15 mouse cellular contexts compared by ENCODE assay signal in genomic region chr4:46100539-46100938, GRCm38 (mm10). TPM values are rescaled to one million over a fixed set of nuclear protein-coding genes. Genes with fewer than 3 reads are reported as not detected.
DNase-seq lines count a peak whose midpoint lies in the region; ATAC-seq and TF ChIP-seq lines count a peak whose summit lies in the region.
"Had no signal": no experiment of that assay in that cellular context is flagged by ENCODE, and none has a peak within 500 bp of the region (broad histone marks: within the 10 kb centered on the region; RNA-seq: fewer than 3 reads in every experiment).

No protein-coding gene starts in this region.

- ATAC-seq in heart, embryonic 12.5 days (ENCODE audit: insufficient number of reproducible peaks, low FRiP score) = no peak
- no peak for ATAC-seq in embryonic facial prominence, embryonic 11.5 days (replicated peaks; ENCODE audit: insufficient number of reproducible peaks, low FRiP score, low TSS enrichment, low read depth)
- ATAC-seq in embryonic facial prominence, embryonic 14.5 days (ENCODE audit: low read depth) = no peak
- ATAC-seq in liver, postnatal 0 days = no peak

- TF ChIP-seq CTCF in layer of hippocampus, adult 2 months (conservative IDR thresholded peaks at IDR 0.05) = no peak
- TF ChIP-seq CTCF in liver, postnatal 0 days (IDR thresholded peaks at IDR 0.05; ENCODE audit: low read depth) = no peak

- WGBS in heart, embryonic 12.5 days = 35% methylated on average over 7 of the region's 7 CpGs
- WGBS in embryonic facial prominence, embryonic 11.5 days = 78% methylated on average over 7 of the region's 7 CpGs
- 56% methylated on average over 7 of the region's 7 CpGs for WGBS in embryonic facial prominence, embryonic 14.5 days
- 52% methylated on average over 7 of the region's 7 CpGs for WGBS in liver, postnatal 0 days (ENCODE audit: insufficient replicate concordance)

- no peak for TF ChIP-seq EP300 in liver, postnatal 0 days (IDR thresholded peaks at IDR 0.05; ENCODE audit: low read depth)

- DNase-seq in heart, postnatal 4 days = no peak
- no peak for DNase-seq in layer of hippocampus, adult 2 months (ENCODE audit: low spot score in 2 of 2)
- no peak for DNase-seq in layer of hippocampus, adult 11-12 months (ENCODE audit: low spot score)
- DNase-seq in embryonic facial prominence, embryonic 11.5 days (ENCODE audit: low spot score) = no peak
- no peak for DNase-seq in embryonic facial prominence, embryonic 14.5 days (ENCODE audit: low spot score)
- DNase-seq in thymus, postnatal 4 days = no peak
- DNase-seq in liver, postnatal 0 days = no peak
- DNase-seq: cerebellum, adult 11 months; retina, postnatal 1 day had no signal

- peak overlapping the region; percentile 46; the same call in 1 of the 2 replicates for H3K9ac ChIP-seq in heart, embryonic 12.5 days
- H3K9ac ChIP-seq in embryonic facial prominence, embryonic 11.5 days (replicated peaks; ENCODE audit: low read length) = no peak overlapping the region
- H3K9ac ChIP-seq in embryonic facial prominence, embryonic 14.5 days (ENCODE audit: low read depth, low read length) = no peak overlapping the region
- H3K9ac ChIP-seq in liver, postnatal 0 days (replicated peaks) = no peak overlapping the region
- H3K9ac ChIP-seq: intestine, embryonic 15.5 days; stomach, embryonic 15.5 days had no signal

- peaks cover 97% of the 10 kb centered on the region for H3K36me3 ChIP-seq in heart, embryonic 12.5 days
- H3K36me3 ChIP-seq in embryonic facial prominence, embryonic 11.5 days (replicated peaks; ENCODE audit: control insufficient read depth, insufficient read depth, low read depth, low read length) = no peaks in the 10 kb centered on the region
- H3K36me3 ChIP-seq in embryonic facial prominence, embryonic 14.5 days (ENCODE audit: control insufficient read depth, insufficient read depth, low read length) = no peaks in the 10 kb centered on the region
- H3K36me3 ChIP-seq in liver, postnatal 0 days (replicated peaks; ENCODE audit: insufficient read depth, low read length) = peaks cover 19% of the 10 kb centered on the region; the same call in 1 of the 2 replicates
- H3K36me3 ChIP-seq: intestine, embryonic 15.5 days; neural tube, embryonic 13.5 days; stomach, embryonic 15.5 days had no signal

- peaks cover 2% of the 10 kb centered on the region; the same call in 1 of the 2 replicates for H3K9me3 ChIP-seq in heart, embryonic 12.5 days (replicated peaks)
- H3K9me3 ChIP-seq in embryonic facial prominence, embryonic 11.5 days (replicated peaks; ENCODE audit: control insufficient read depth, low read length) = no peaks in the 10 kb centered on the region
- H3K9me3 ChIP-seq in embryonic facial prominence, embryonic 14.5 days (ENCODE audit: control insufficient read depth, low read length) = no peaks in the 10 kb centered on the region
- H3K9me3 ChIP-seq in liver, postnatal 0 days (ENCODE audit: low read length) = no peaks in the 10 kb centered on the region
- H3K9me3 ChIP-seq: intestine, embryonic 15.5 days; neural tube, embryonic 13.5 days; stomach, embryonic 15.5 days had no signal

- H3K27ac ChIP-seq in heart, embryonic 12.5 days (ENCODE audit: poor library complexity, severe bottlenecking) = peak overlapping the region; percentile 53
- H3K27ac ChIP-seq in layer of hippocampus, adult 2 months = peak overlapping the region; percentile 57; the same call in 1 of the 2 replicates
- H3K27ac ChIP-seq in embryonic facial prominence, embryonic 11.5 days (replicated peaks; ENCODE audit: low read depth, low read length) = 0 out of 2 replicates have a peak overlapping the region, but pooled peaks have one; percentile 32
- H3K27ac ChIP-seq in embryonic facial prominence, embryonic 14.5 days (replicated peaks; ENCODE audit: low read depth, low read length) = peak overlapping the region; percentile 31; the same call in 1 of the 2 replicates
- no peak overlapping the region for H3K27ac ChIP-seq in liver, postnatal 0 days (ENCODE audit: low read depth)
- H3K27ac ChIP-seq: intestine, embryonic 15.5 days; neural tube, embryonic 13.5 days; stomach, embryonic 15.5 days had no signal

- no peaks in the 10 kb centered on the region for H3K27me3 ChIP-seq in heart, embryonic 12.5 days (replicated peaks)
- H3K27me3 ChIP-seq in embryonic facial prominence, embryonic 11.5 days (ENCODE audit: control insufficient read depth, insufficient read depth, low read length) = no peaks in the 10 kb centered on the region
- H3K27me3 ChIP-seq in embryonic facial prominence, embryonic 14.5 days (replicated peaks; ENCODE audit: control insufficient read depth, insufficient read depth, low read length) = no peaks in the 10 kb centered on the region
- H3K27me3 ChIP-seq in liver, postnatal 0 days (ENCODE audit: insufficient read depth, low read length) = no peaks in the 10 kb centered on the region
- H3K27me3 ChIP-seq: CH12.LX; intestine, embryonic 15.5 days; neural tube, embryonic 13.5 days; stomach, embryonic 15.5 days had no signal

- peaks cover 45% of the 10 kb centered on the region for H3K4me1 ChIP-seq in heart, embryonic 12.5 days (replicated peaks)
- H3K4me1 ChIP-seq in embryonic facial prominence, embryonic 11.5 days (ENCODE audit: control insufficient read depth, insufficient read depth, low read length) = no peaks in the 10 kb centered on the region; the same call in 1 of the 2 replicates
- no peaks in the 10 kb centered on the region for H3K4me1 ChIP-seq in embryonic facial prominence, embryonic 14.5 days (ENCODE audit: control insufficient read depth, insufficient read depth, low read length)
- H3K4me1 ChIP-seq in liver, postnatal 0 days (ENCODE audit: insufficient read depth) = 0 out of 2 replicates have a peak, but pooled peaks cover 4% of the 10 kb centered on the region
- H3K4me1 ChIP-seq: stomach, embryonic 15.5 days had no signal

- H3K4me3 ChIP-seq in heart, embryonic 12.5 days = no peak overlapping the region
- H3K4me3 ChIP-seq in layer of hippocampus, adult 2 months = no peak overlapping the region
- no peak overlapping the region for H3K4me3 ChIP-seq in embryonic facial prominence, embryonic 11.5 days (ENCODE audit: low read depth, low read length)
- no peak overlapping the region for H3K4me3 ChIP-seq in embryonic facial prominence, embryonic 14.5 days (ENCODE audit: low read depth, low read length)
- H3K4me3 ChIP-seq in liver, postnatal 0 days (ENCODE audit: low read depth, low read length) = no peak overlapping the region
- H3K4me3 ChIP-seq: erythroblast, embryonic 14.5 days; intestine, embryonic 15.5 days; neural tube, embryonic 13.5 days; stomach, embryonic 15.5 days had no signal

- H3K4me2 ChIP-seq in heart, embryonic 12.5 days = no peak overlapping the region
- no peak overlapping the region for H3K4me2 ChIP-seq in embryonic facial prominence, embryonic 11.5 days (ENCODE audit: low read depth, low read length)
- H3K4me2 ChIP-seq in embryonic facial prominence, embryonic 14.5 days (ENCODE audit: low read depth, low read length) = no peak overlapping the region
- no peak overlapping the region for H3K4me2 ChIP-seq in liver, postnatal 0 days (ENCODE audit: low read depth, low read length)
- H3K4me2 ChIP-seq: intestine, embryonic 15.5 days; neural tube, embryonic 13.5 days; stomach, embryonic 15.5 days had no signal

RNA-seq across cellular contexts. Expression of gene Ncbp1, which starts 37.9 kb away (rescaled TPM):
- polyA plus RNA-seq in heart, embryonic 12.5 days (2016; fragmentation: Nextera tagmentation; extraction: Ambion mirVana) = 54.4 and 55.5 TPM in 2 replicates
- total RNA-seq in heart, postnatal 4 days (2021) = 10 to 100 TPM; 35.5 to 36.9 TPM
- 10 to 100 TPM; 57.1 to 57.2 TPM for total RNA-seq in layer of hippocampus, adult 2 months (2021)
- 138 and 143 TPM in 2 replicates for polyA plus RNA-seq in embryonic facial prominence, embryonic 11.5 days (2014; fragmentation: Nextera tagmentation; extraction: Ambion mirVana)
- polyA plus RNA-seq in embryonic facial prominence, embryonic 14.5 days (2014; fragmentation: Nextera tagmentation; extraction: Ambion mirVana) = 70.1 and 80.1 TPM in 2 replicates
- polyA plus RNA-seq in liver, postnatal 0 days (2015; fragmentation: Nextera tagmentation; extraction: Ambion mirVana) = 18.2 and 19.6 TPM in 2 replicates

RNA-seq across cellular contexts. Expression of gene Tstd2, which starts 38.0 kb away (rescaled TPM):
- 34.2 and 34.9 TPM in 2 replicates for polyA plus RNA-seq in heart, embryonic 12.5 days (2016; fragmentation: Nextera tagmentation; extraction: Ambion mirVana)
- 10 to 100 TPM; 19.3 to 20.3 TPM for total RNA-seq in heart, postnatal 4 days (2021)
- 10 to 100 TPM; 15.6 to 18.8 TPM for total RNA-seq in layer of hippocampus, adult 2 months (2021)
- 36.6 and 36.7 TPM in 2 replicates for polyA plus RNA-seq in embryonic facial prominence, embryonic 11.5 days (2014; fragmentation: Nextera tagmentation; extraction: Ambion mirVana)
- 15.0 and 15.4 TPM in 2 replicates for polyA plus RNA-seq in embryonic facial prominence, embryonic 14.5 days (2014; fragmentation: Nextera tagmentation; extraction: Ambion mirVana)
- 6.6 and 8.3 TPM in 2 replicates for polyA plus RNA-seq in liver, postnatal 0 days (2015; fragmentation: Nextera tagmentation; extraction: Ambion mirVana)
